Mouse (Mus musculus): ENCODE measurements around the gene Tsga10ip. TPM values are rescaled to one million over a fixed set of nuclear protein-coding genes. Genes with fewer than 3 reads are reported as not detected.

Tsga10ip gene
- total RNA-seq (2023), result 1.4 TPM

GRCm38 (mm10) chr19:5402293-5402692 lies at the start of gene Tsga10ip:
Tsga10ip (minus strand) TSS chr19:5402526.

GRCm38 (mm10) chr19:5447515-5448353 lies 45.4 kb upstream of the Tsga10ip start, which contains the start of gene Fosl1:
Fosl1 (plus strand) TSS chr19:5447547.

GRCm38 (mm10) chr19:5424782-5425741 lies 22.7 kb upstream of the Tsga10ip start, which contains the start of the genes Drap1 and AI837181:
Drap1 (minus strand) TSS chr19:5424979.
AI837181 (plus strand) TSS chr19:5425144.

GRCm38 (mm10) chr19:5388588-5389242 lies 13.6 kb downstream of the Tsga10ip start, which contains the start of gene Sart1:
Sart1 (minus strand) TSS chr19:5388703.

GRCm38 (mm10) chr19:5367053-5367359 lies 35.3 kb downstream of the Tsga10ip start, which contains the start of gene Banf1:
Banf1 (minus strand) TSS chr19:5367168.

GRCm38 (mm10) chr19:5366175-5367052 lies 35.9 kb downstream of the Tsga10ip start, which contains the start of gene Eif1ad:
Eif1ad (plus strand) TSS chr19:5366741.

GRCm38 (mm10) chr19:5349502-5349873 lies 52.8 kb downstream of the Tsga10ip start, which contains the start of gene Cst6:
Cst6 (minus strand) TSS chr19:5349574.

Other genes starting within 250 kb of the Tsga10ip start
- gene Pacs1, start 129.4 kb downstream of the Tsga10ip start, total RNA-seq (2023), result 132 TPM
- gene Sf3b2, start 107.1 kb downstream of the Tsga10ip start, total RNA-seq (2023), result 247 TPM
- not detected for gene Gal3st3, start 104.2 kb downstream of the Tsga10ip start, total RNA-seq (2023)
- gene Catsper1, start 66.8 kb downstream of the Tsga10ip start, total RNA-seq (2023), result not detected
- gene Cst6, start 53.0 kb downstream of the Tsga10ip start, total RNA-seq (2023), result not detected
- 41.9 TPM for gene Eif1ad, start 35.8 kb downstream of the Tsga10ip start, total RNA-seq (2023)
- 106 TPM for gene Banf1, start 35.4 kb downstream of the Tsga10ip start, total RNA-seq (2023)
- 200 TPM for gene Sart1, start 13.8 kb downstream of the Tsga10ip start, total RNA-seq (2023)
- 174 TPM for gene Drap1, start 22.5 kb upstream of the Tsga10ip start, total RNA-seq (2023)
- 61.4 TPM for gene AI837181, start 22.6 kb upstream of the Tsga10ip start, total RNA-seq (2023)
- gene Fosl1, start 45.0 kb upstream of the Tsga10ip start, total RNA-seq (2023), result 0.71 TPM
- gene Ccdc85b, start 55.4 kb upstream of the Tsga10ip start, total RNA-seq (2023), result 7.5 TPM
- gene Fibp, start 58.1 kb upstream of the Tsga10ip start, total RNA-seq (2023), result 76.3 TPM
- gene Ctsw, start 66.0 kb upstream of the Tsga10ip start, total RNA-seq (2023), result 54.6 TPM
- 1.6 TPM for gene Efemp2, start 71.4 kb upstream of the Tsga10ip start, total RNA-seq (2023)
- 47.9 TPM for gene Mus81, start 85.9 kb upstream of the Tsga10ip start, total RNA-seq (2023)
- gene Cfl1, start 87.9 kb upstream of the Tsga10ip start, total RNA-seq (2023), result 1,409 TPM
- gene 1700020D05Rik, start 101.3 kb upstream of the Tsga10ip start, total RNA-seq (2023), result 1.4 TPM
- 6.6 TPM for gene Snx32, start 108.0 kb upstream of the Tsga10ip start, total RNA-seq (2023)
- gene Ovol1, start 158.1 kb upstream of the Tsga10ip start, total RNA-seq (2023), result not detected
- gene Ap5b1, start 165.5 kb upstream of the Tsga10ip start, total RNA-seq (2023), result 24.4 TPM
- gene Rnaseh2c, start 199.3 kb upstream of the Tsga10ip start, total RNA-seq (2023), result 97.8 TPM
- gene Kat5, start 207.7 kb upstream of the Tsga10ip start, total RNA-seq (2023), result 120 TPM
- gene Rela, start 235.0 kb upstream of the Tsga10ip start, total RNA-seq (2023), result 154 TPM

Measured in CD4-positive naive resting alpha-beta T cell, adult 57 days (primary cell).